Mouse (Mus musculus): ENCODE results near the gene Accsl. TPM values are rescaled to one million over a fixed set of nuclear protein-coding genes. Genes with fewer than 3 reads are reported as not detected.

Gene Accsl
- polyA plus RNA-seq, 1 experiment from 2014 or later = not detected

GRCm38 (mm10) chr2:93899397-93900380 is 30.7 kb upstream of the Accsl start:
- Histone ChIP-seq H3K4me1 (ENCODE audit: control insufficient read depth, low read depth, low read length) (no peaks in the 10 kb centered on the region), H3K27me3 (ENCODE audit: control insufficient read depth, insufficient read depth, low read depth, low read length) (no peaks in the 10 kb centered on the region), H3K36me3 (ENCODE audit: control insufficient read depth, insufficient read depth) (no peaks in the 10 kb centered on the region), H3K4me3 (ENCODE audit: low read depth, low read length) (no peak overlapping the region), H3K4me2 (ENCODE audit: low read depth, low read length) (no peak overlapping the region), H3K27ac (ENCODE audit: low read length) (no peak overlapping the region), H3K9ac (ENCODE audit: low read depth, low read length) (no peak overlapping the region), H3K9me3 (replicated peaks; ENCODE audit: control insufficient read depth, low read length) (no peaks in the 10 kb centered on the region)
- ATAC-seq (ENCODE audit: low read depth) = no peak
- 48% methylated on average over 16 of the region's 16 CpGs for WGBS (ENCODE audit: insufficient replicate concordance)

- no peak overlapping the region for H3K9ac ChIP-seq (ENCODE audit: low read depth, low read length)
- WGBS (ENCODE audit: insufficient replicate concordance) = 24% methylated on average over 9 of the region's 9 CpGs
- no peak overlapping the region for H3K4me2 ChIP-seq (ENCODE audit: low read depth, low read length)
- H3K9me3 ChIP-seq (replicated peaks; ENCODE audit: control insufficient read depth, low read length) = no peaks in the 10 kb centered on the region
- H3K27me3 ChIP-seq (ENCODE audit: control insufficient read depth, insufficient read depth, low read depth, low read length) = no peaks in the 10 kb centered on the region
- no peak overlapping the region for H3K27ac ChIP-seq (ENCODE audit: low read length)
- peak; percentile 51 for ATAC-seq (ENCODE audit: low read depth)
- no peaks in the 10 kb centered on the region for H3K36me3 ChIP-seq (ENCODE audit: control insufficient read depth, insufficient read depth)
- H3K4me1 ChIP-seq (ENCODE audit: control insufficient read depth, low read depth, low read length) = no peaks in the 10 kb centered on the region
- no peak overlapping the region for H3K4me3 ChIP-seq (ENCODE audit: low read depth, low read length)
Measured at GRCm38 (mm10) chr2:93891611-93892280, 22.8 kb upstream of the Accsl start.

GRCm38 (mm10) chr2:93890143-93890542 is 21.2 kb upstream of the Accsl start:
- no peak overlapping the region for H3K9ac ChIP-seq (ENCODE audit: low read depth, low read length)
- no peaks in the 10 kb centered on the region for H3K27me3 ChIP-seq (ENCODE audit: control insufficient read depth, insufficient read depth, low read depth, low read length)
- H3K36me3 ChIP-seq (ENCODE audit: control insufficient read depth, insufficient read depth) = no peaks in the 10 kb centered on the region
- H3K4me3 ChIP-seq (ENCODE audit: low read depth, low read length) = no peak overlapping the region
- WGBS (ENCODE audit: insufficient replicate concordance) = 74% methylated on average over 8 of the region's 8 CpGs
- ATAC-seq (ENCODE audit: low read depth) = no peak
- no peak overlapping the region for H3K27ac ChIP-seq (ENCODE audit: low read length)
- H3K4me2 ChIP-seq (ENCODE audit: low read depth, low read length) = no peak overlapping the region
- no peaks in the 10 kb centered on the region for H3K4me1 ChIP-seq (ENCODE audit: control insufficient read depth, low read depth, low read length)
- H3K9me3 ChIP-seq (replicated peaks; ENCODE audit: control insufficient read depth, low read length) = no peaks in the 10 kb centered on the region

GRCm38 (mm10) chr2:93889071-93889470 is 20.1 kb upstream of the Accsl start:
- Histone ChIP-seq H3K9ac (ENCODE audit: low read depth, low read length) (no peak overlapping the region), H3K36me3 (ENCODE audit: control insufficient read depth, insufficient read depth) (no peaks in the 10 kb centered on the region), H3K27ac (ENCODE audit: low read length) (no peak overlapping the region), H3K27me3 (ENCODE audit: control insufficient read depth, insufficient read depth, low read depth, low read length) (no peaks in the 10 kb centered on the region), H3K4me1 (ENCODE audit: control insufficient read depth, low read depth, low read length) (no peaks in the 10 kb centered on the region), H3K4me2 (ENCODE audit: low read depth, low read length) (no peak overlapping the region), H3K9me3 (replicated peaks; ENCODE audit: control insufficient read depth, low read length) (no peaks in the 10 kb centered on the region), H3K4me3 (ENCODE audit: low read depth, low read length) (no peak overlapping the region)
- 46% methylated on average over 7 of the region's 7 CpGs for WGBS (ENCODE audit: insufficient replicate concordance)
- ATAC-seq (ENCODE audit: low read depth) = no peak

- H3K9ac ChIP-seq (ENCODE audit: low read depth, low read length) = no peak overlapping the region
- H3K27ac ChIP-seq (ENCODE audit: low read length) = no peak overlapping the region
- no peaks in the 10 kb centered on the region for H3K36me3 ChIP-seq (ENCODE audit: control insufficient read depth, insufficient read depth)
- H3K27me3 ChIP-seq (ENCODE audit: control insufficient read depth, insufficient read depth, low read depth, low read length) = no peaks in the 10 kb centered on the region
- WGBS (ENCODE audit: insufficient replicate concordance) = 63% methylated on average over 6 of the region's 6 CpGs
- no peak overlapping the region for H3K4me2 ChIP-seq (ENCODE audit: low read depth, low read length)
- no peaks in the 10 kb centered on the region for H3K4me1 ChIP-seq (ENCODE audit: control insufficient read depth, low read depth, low read length)
- H3K4me3 ChIP-seq (ENCODE audit: low read depth, low read length) = no peak overlapping the region
- H3K9me3 ChIP-seq (replicated peaks; ENCODE audit: control insufficient read depth, low read length) = no peaks in the 10 kb centered on the region
- ATAC-seq (ENCODE audit: low read depth) = no peak
Measured at GRCm38 (mm10) chr2:93888366-93888765, 19.4 kb upstream of the Accsl start.

- WGBS (ENCODE audit: insufficient replicate concordance) = 21% methylated on average over 11 of the region's 11 CpGs
- Histone ChIP-seq H3K9ac (ENCODE audit: low read depth, low read length) (no peak overlapping the region), H3K27me3 (ENCODE audit: control insufficient read depth, insufficient read depth, low read depth, low read length) (no peaks in the 10 kb centered on the region), H3K27ac (ENCODE audit: low read length) (no peak overlapping the region), H3K36me3 (ENCODE audit: control insufficient read depth, insufficient read depth) (no peaks in the 10 kb centered on the region), H3K4me1 (ENCODE audit: control insufficient read depth, low read depth, low read length) (no peaks in the 10 kb centered on the region), H3K4me2 (ENCODE audit: low read depth, low read length) (no peak overlapping the region), H3K9me3 (replicated peaks; ENCODE audit: control insufficient read depth, low read length) (no peaks in the 10 kb centered on the region), H3K4me3 (ENCODE audit: low read depth, low read length) (no peak overlapping the region)
- ATAC-seq (ENCODE audit: low read depth) = no peak
Measured at GRCm38 (mm10) chr2:93887273-93887672, 18.3 kb upstream of the Accsl start.

- Histone ChIP-seq H3K4me3 (ENCODE audit: low read depth, low read length) (no peak overlapping the region), H3K36me3 (ENCODE audit: control insufficient read depth, insufficient read depth) (no peaks in the 10 kb centered on the region), H3K27ac (ENCODE audit: low read length) (no peak overlapping the region), H3K9ac (ENCODE audit: low read depth, low read length) (no peak overlapping the region), H3K9me3 (replicated peaks; ENCODE audit: control insufficient read depth, low read length) (no peaks in the 10 kb centered on the region), H3K4me1 (ENCODE audit: control insufficient read depth, low read depth, low read length) (no peaks in the 10 kb centered on the region), H3K27me3 (ENCODE audit: control insufficient read depth, insufficient read depth, low read depth, low read length) (no peaks in the 10 kb centered on the region), H3K4me2 (ENCODE audit: low read depth, low read length) (no peak overlapping the region)
- WGBS (ENCODE audit: insufficient replicate concordance) = 45% methylated on average over 10 of the region's 10 CpGs
- no peak for ATAC-seq (ENCODE audit: low read depth)
Measured at GRCm38 (mm10) chr2:93886013-93886794, 17.2 kb upstream of the Accsl start.

- H3K27ac ChIP-seq (ENCODE audit: low read length) = no peak overlapping the region
- no peak overlapping the region for H3K4me3 ChIP-seq (ENCODE audit: low read depth, low read length)
- no peaks in the 10 kb centered on the region for H3K9me3 ChIP-seq (replicated peaks; ENCODE audit: control insufficient read depth, low read length)
- H3K4me1 ChIP-seq (ENCODE audit: control insufficient read depth, low read depth, low read length) = no peaks in the 10 kb centered on the region
- H3K36me3 ChIP-seq (ENCODE audit: control insufficient read depth, insufficient read depth) = no peaks in the 10 kb centered on the region
- ATAC-seq (ENCODE audit: low read depth) = no peak
- H3K9ac ChIP-seq (ENCODE audit: low read depth, low read length) = no peak overlapping the region
- 35% methylated on average over 5 of the region's 5 CpGs for WGBS (ENCODE audit: insufficient replicate concordance)
- no peak overlapping the region for H3K4me2 ChIP-seq (ENCODE audit: low read depth, low read length)
- no peaks in the 10 kb centered on the region for H3K27me3 ChIP-seq (ENCODE audit: control insufficient read depth, insufficient read depth, low read depth, low read length)
Measured at GRCm38 (mm10) chr2:93883066-93883465, 14.1 kb upstream of the Accsl start.
